Mouse (Mus musculus): ENCODE data around the gene Osbpl11. TPM values are rescaled to one million over a fixed set of nuclear protein-coding genes. Genes with fewer than 3 reads are reported as not detected.
"Not testable (repeated sequence)": the region's sequence is repeated elsewhere in the genome, so short reads cannot be mapped to it uniquely, and the experiment has no call there.

The Osbpl11 gene
- total and polyA plus RNA-seq, 3 experiments: 8.9 to 18.4 (median 17.0) TPM

GRCm38 (mm10) chr16:33148135-33148534 lies 36.7 kb upstream of the Osbpl11 start:
- no peak for DNase-seq
- Histone ChIP-seq H3K4me3 (no peak overlapping the region), H3K79me2 (replicated peaks; ENCODE audit: control insufficient read depth, insufficient read depth, low read length) (no peaks in the 10 kb centered on the region), H3K36me3 (ENCODE audit: control insufficient read depth, insufficient read depth, low read length) (no peaks in the 10 kb centered on the region), H3K4me1 (ENCODE audit: control insufficient read depth, insufficient read depth, low read length) (no peaks in the 10 kb centered on the region), H3K9ac (ENCODE audit: low read depth, low read length) (no peak overlapping the region), H3K27ac (no peak overlapping the region), H3K27me3 (ENCODE audit: control insufficient read depth, insufficient read depth, low read length) (no peaks in the 10 kb centered on the region)
- intact Hi-C loops (cut with DNase I): no loop called here
- 89% methylated on average over 4 of the region's 4 CpGs for WGBS
- no peak for TF ChIP-seq CTCF (IDR thresholded peaks at IDR 0.05)
- TF ChIP-seq POLR2A (IDR thresholded peaks at IDR 0.05; ENCODE audit: insufficient read depth, low read depth, low read length): no peak
- TF ChIP-seq EP300 (IDR thresholded peaks at IDR 0.05; ENCODE audit: insufficient read depth, low read depth, low read length): no peak

GRCm38 (mm10) chr16:33150875-33151274 lies 34.0 kb upstream of the Osbpl11 start:
- intact Hi-C loops (cut with DNase I); DNase-seq; H3K9ac ChIP-seq (ENCODE audit: low read depth, low read length): not testable (repeated sequence)

GRCm38 (mm10) chr16:33151558-33151957 lies 33.3 kb upstream of the Osbpl11 start:
- H3K36me3 ChIP-seq (ENCODE audit: control insufficient read depth, insufficient read depth, low read length): no peaks in the 10 kb centered on the region
- H3K27me3 ChIP-seq (ENCODE audit: control insufficient read depth, insufficient read depth, low read length): no peaks in the 10 kb centered on the region
- no peak overlapping the region for H3K4me3 ChIP-seq
- no peaks in the 10 kb centered on the region for H3K4me1 ChIP-seq (ENCODE audit: control insufficient read depth, insufficient read depth, low read length)
- DNase-seq: no peak
- 54% methylated on average over 8 of the region's 8 CpGs for WGBS
- no peaks in the 10 kb centered on the region for H3K79me2 ChIP-seq (replicated peaks; ENCODE audit: control insufficient read depth, insufficient read depth, low read length)
- H3K27ac ChIP-seq: no peak overlapping the region
- no peak overlapping the region for H3K9ac ChIP-seq (ENCODE audit: low read depth, low read length)
- TF ChIP-seq POLR2A (IDR thresholded peaks at IDR 0.05; ENCODE audit: insufficient read depth, low read depth, low read length) (no peak), CTCF (IDR thresholded peaks at IDR 0.05) (no peak)
- intact Hi-C loops (cut with DNase I): no loop called here

More at GRCm38 (mm10) chr16:33150875-33151274, 34.0 kb upstream of the Osbpl11 start:
- not testable (repeated sequence) for H3K27ac ChIP-seq; H3K27me3 ChIP-seq (ENCODE audit: control insufficient read depth, insufficient read depth, low read length); H3K79me2 ChIP-seq (replicated peaks; ENCODE audit: control insufficient read depth, insufficient read depth, low read length); H3K4me3 ChIP-seq; H3K4me1 ChIP-seq (ENCODE audit: control insufficient read depth, insufficient read depth, low read length); H3K36me3 ChIP-seq (ENCODE audit: control insufficient read depth, insufficient read depth, low read length)
- 67% methylated on average over 9 of the region's 9 CpGs for WGBS

DNA sequence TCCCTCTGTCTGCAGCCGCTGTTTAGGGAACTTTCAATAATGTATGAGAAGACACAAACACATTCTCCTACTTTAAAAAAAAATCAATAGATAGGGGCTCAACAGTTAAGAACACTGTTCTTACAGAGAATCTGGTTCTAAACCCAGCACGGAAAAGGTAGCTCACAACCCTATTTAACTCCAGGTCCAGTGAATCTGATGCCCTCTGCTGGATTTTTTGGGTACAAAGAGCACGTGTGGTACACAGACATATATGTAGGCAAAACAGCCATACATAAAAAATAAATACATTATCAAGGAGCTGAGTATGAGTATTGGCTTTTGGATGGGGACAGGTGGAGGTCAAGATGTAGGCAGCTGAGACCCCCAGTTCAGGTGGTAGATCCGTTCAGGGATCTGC lies 29.9 kb upstream of the Osbpl11 start:
- TF ChIP-seq EP300 (IDR thresholded peaks at IDR 0.05; ENCODE audit: insufficient read depth, low read depth, low read length) (no peak), POLR2A (IDR thresholded peaks at IDR 0.05; ENCODE audit: insufficient read depth, low read depth, low read length) (no peak), CTCF (IDR thresholded peaks at IDR 0.05) (peak; percentile 71)
- 44% methylated on average over 4 of the region's 4 CpGs for WGBS
- no peaks in the 10 kb centered on the region for H3K4me1 ChIP-seq (ENCODE audit: control insufficient read depth, insufficient read depth, low read length)
- H3K27me3 ChIP-seq (ENCODE audit: control insufficient read depth, insufficient read depth, low read length): no peaks in the 10 kb centered on the region
- DNase-seq: no peak
- no peaks in the 10 kb centered on the region for H3K79me2 ChIP-seq (replicated peaks; ENCODE audit: control insufficient read depth, insufficient read depth, low read length)
- H3K36me3 ChIP-seq (ENCODE audit: control insufficient read depth, insufficient read depth, low read length): no peaks in the 10 kb centered on the region
- no peak overlapping the region for H3K27ac ChIP-seq
- H3K9ac ChIP-seq (ENCODE audit: low read depth, low read length): no peak overlapping the region
- no peak overlapping the region for H3K4me3 ChIP-seq
- intact Hi-C loops (cut with DNase I): loop anchor here (5.0 kb wide), 2 partner anchors 133 to 343 kb away; partner anchors contain the start of gene Smbd1

GRCm38 (mm10) chr16:33158006-33158405 lies 26.9 kb upstream of the Osbpl11 start:
- H3K27ac ChIP-seq: no peak overlapping the region
- H3K4me1 ChIP-seq (ENCODE audit: control insufficient read depth, insufficient read depth, low read length): no peaks in the 10 kb centered on the region
- no peaks in the 10 kb centered on the region for H3K79me2 ChIP-seq (replicated peaks; ENCODE audit: control insufficient read depth, insufficient read depth, low read length)
- H3K36me3 ChIP-seq (ENCODE audit: control insufficient read depth, insufficient read depth, low read length): no peaks in the 10 kb centered on the region
- no peaks in the 10 kb centered on the region for H3K27me3 ChIP-seq (ENCODE audit: control insufficient read depth, insufficient read depth, low read length)
- intact Hi-C loops (cut with DNase I): loop anchor here (5.0 kb wide), 2 partner anchors 136 to 346 kb away; partner anchors contain the start of gene Smbd1
- TF ChIP-seq POLR2A (IDR thresholded peaks at IDR 0.05; ENCODE audit: insufficient read depth, low read depth, low read length) (no peak), CTCF (IDR thresholded peaks at IDR 0.05) (no peak), EP300 (IDR thresholded peaks at IDR 0.05; ENCODE audit: insufficient read depth, low read depth, low read length) (no peak)
- no peak overlapping the region for H3K9ac ChIP-seq (ENCODE audit: low read depth, low read length)
- WGBS: 90% methylated on average over 11 of the region's 11 CpGs
- no peak overlapping the region for H3K4me3 ChIP-seq
- no peak for DNase-seq

GRCm38 (mm10) chr16:33158590-33159071 lies 26.2 kb upstream of the Osbpl11 start:
- no peak overlapping the region for H3K9ac ChIP-seq (ENCODE audit: low read depth, low read length)
- no peaks in the 10 kb centered on the region for H3K36me3 ChIP-seq (ENCODE audit: control insufficient read depth, insufficient read depth, low read length)
- no peak overlapping the region for H3K27ac ChIP-seq
- no peak overlapping the region for H3K4me3 ChIP-seq
- no peaks in the 10 kb centered on the region for H3K4me1 ChIP-seq (ENCODE audit: control insufficient read depth, insufficient read depth, low read length)
- intact Hi-C loops (cut with DNase I): loop anchor here (5.0 kb wide), 2 partner anchors 136 to 346 kb away; partner anchors contain the start of gene Smbd1
- H3K79me2 ChIP-seq (replicated peaks; ENCODE audit: control insufficient read depth, insufficient read depth, low read length): no peaks in the 10 kb centered on the region
- no peaks in the 10 kb centered on the region for H3K27me3 ChIP-seq (ENCODE audit: control insufficient read depth, insufficient read depth, low read length)
- TF ChIP-seq CTCF (IDR thresholded peaks at IDR 0.05) (no peak), EP300 (IDR thresholded peaks at IDR 0.05; ENCODE audit: insufficient read depth, low read depth, low read length) (no peak), POLR2A (IDR thresholded peaks at IDR 0.05; ENCODE audit: insufficient read depth, low read depth, low read length) (no peak)
- DNase-seq: no peak
- WGBS: 82% methylated on average over 14 of the region's 14 CpGs

Measured in heart, adult 2 months (tissue).